Mouse (Mus musculus) testis, adult 2 months (tissue): ENCODE results near the gene Tbc1d10a.

Experiments
- CTCF ChIP-seq: fragments of 200-500 bp; IDR thresholded peaks from 2 replicates; pipeline ENCODE4 v1.5.1; 2012; ENCODE audit warnings: low read depth, mild to moderate bottlenecking, inconsistent platforms, low read length, moderate library complexity; ENCODE audit not compliant: control insufficient read depth, insufficient read depth, insufficient replicate concordance
- POLR2A ChIP-seq: fragments of 200-500 bp; IDR thresholded peaks from 2 replicates; pipeline ENCODE4 v1.6.1; 2012; ENCODE audit warnings: low read depth, mild to moderate bottlenecking, inconsistent platforms, low read length, moderate library complexity; ENCODE audit not compliant: control insufficient read depth

- TF ChIP-seq CTCF (peak; percentile 92), POLR2A (no peak)
Observed at GRCm38 (mm10) chr11:4220443-4221400, 34.1 kb downstream of the Tbc1d10a start.
